Mouse (Mus musculus) liver, adult 2 months (tissue): ENCODE measurements around the gene Snapc4. TPM values are rescaled to one million over a fixed set of nuclear protein-coding genes. Genes with fewer than 3 reads are reported as not detected.

Experiments
- DNase-seq: peaks from one replicate; pipeline ENCODE4 v3.0.0-alpha.2; 2011; ENCODE audit warnings: low read depth, low spot score; ENCODE audit errors: extremely low read depth
- H3K27ac ChIP-seq: fragments of 200-500 bp; replicated peaks from 2 replicates; pipeline ENCODE4 v1.5.1; 2012; ENCODE audit warnings: low read depth, mild to moderate bottlenecking, control low read depth, inconsistent platforms, low read length; ENCODE audit not compliant: insufficient read depth
- H3K27me3 ChIP-seq: fragments of 200-500 bp; 2 replicates; pipeline ENCODE4 v1.6.1; 2012; ENCODE audit warnings: mild to moderate bottlenecking, moderate library complexity, low read length, inconsistent platforms; ENCODE audit not compliant: control insufficient read depth, insufficient read depth
- H3K36me3 ChIP-seq: fragments of 200-500 bp; 2 replicates; pipeline ENCODE4 v1.6.1; 2012; ENCODE audit warnings: low read length, inconsistent platforms; ENCODE audit not compliant: control insufficient read depth, insufficient read depth
- H3K4me1 ChIP-seq: fragments of 200-500 bp; 2 replicates; pipeline ENCODE4 v1.6.1; 2011; ENCODE audit warnings: low read length; ENCODE audit not compliant: control insufficient read depth, insufficient read depth
- H3K4me3 ChIP-seq: fragments of 200-500 bp; 2 replicates; pipeline ENCODE4 v1.5.1; 2011; ENCODE audit warnings: low read depth, mild to moderate bottlenecking, control low read depth, low read length, moderate library complexity; ENCODE audit not compliant: insufficient read depth
- H3K79me2 ChIP-seq: fragments of 200-500 bp; 2 replicates; pipeline ENCODE4 v1.6.1; 2012; ENCODE audit warnings: inconsistent platforms, mild to moderate bottlenecking, low read length, moderate library complexity; ENCODE audit not compliant: control insufficient read depth, insufficient read depth
- H3K9ac ChIP-seq: fragments of 200-500 bp; 2 replicates; pipeline ENCODE4 v1.6.1; 2012; ENCODE audit warnings: low read depth, mild to moderate bottlenecking, control low read depth, inconsistent platforms, low read length
- CTCF ChIP-seq: fragments of 200-500 bp; IDR thresholded peaks from 2 replicates; pipeline ENCODE4 v1.5.1; 2011; ENCODE audit warnings: low read depth, low read length, control low read depth
- POLR2A ChIP-seq: fragments of 200-500 bp; IDR thresholded peaks from 2 replicates; pipeline ENCODE4 v1.6.1; 2011; ENCODE audit warnings: low read length, control low read depth; ENCODE audit not compliant: insufficient read depth; ENCODE audit errors: extremely low read depth
- WGBS: fragments of 180-500 bp; shearing (Covaris S2); methylation state at CpG from one replicate; pipeline ENCODE4 v1.1.7; 2018; 5-methylcytosine and 5-hydroxymethylcytosine counted together
- polyA plus RNA-seq: library from polyadenylated mRNA; depleted of rRNA; stranded (reverse); fragments of >200 nt; gene quantifications from 2 replicates; pipeline ENCODE4 v1.2.3, GENCODE M21; 2012; rRNA removed
- total RNA-seq: library from RNA; depleted of rRNA; stranded (reverse); fragments of >200 nt; gene quantifications from 2 replicates; pipeline ENCODE4 v1.2.3, GENCODE M21; 2014; rRNA removed

Gene Snapc4
- total RNA-seq (6.4 and 7.5 TPM in 2 replicates), polyA plus RNA-seq (9.1 and 14.3 TPM in 2 replicates)

DNA sequence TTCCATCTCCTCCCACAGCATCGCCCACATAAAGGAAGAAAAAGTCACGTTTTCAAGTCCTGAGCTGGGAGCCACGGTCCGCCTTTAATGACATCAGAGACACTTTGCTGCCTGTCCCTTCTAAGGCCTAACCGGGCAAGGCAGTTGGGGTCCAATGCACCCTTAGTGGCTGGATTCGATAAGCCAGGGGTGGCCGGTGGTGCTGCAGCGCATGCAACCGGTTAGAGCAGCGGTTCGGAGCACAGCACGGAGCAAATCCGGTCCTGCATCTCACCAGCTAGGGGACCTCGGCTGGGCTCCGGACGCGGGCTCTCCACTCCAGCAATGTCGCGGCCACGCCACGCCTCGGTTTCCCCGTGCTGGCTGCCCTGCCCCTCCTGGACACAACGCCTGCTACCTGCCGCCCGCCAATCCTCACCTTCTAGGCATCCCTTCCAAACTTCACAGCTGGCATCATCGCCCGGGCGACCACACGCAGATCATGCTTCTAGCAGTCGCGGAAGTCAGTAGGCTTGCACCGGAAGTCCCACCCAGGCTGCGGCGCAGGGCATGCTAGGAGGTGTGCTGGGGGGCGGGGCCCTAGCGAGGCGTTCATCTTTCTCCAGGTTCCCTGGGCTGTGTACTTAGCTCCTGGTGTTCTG, at the start of gene Snapc4:
Gene Snapc4, minus strand, starts transcription at position 523 of the 641 bp plus-strand sequence.
- Histone ChIP-seq H3K4me1 (peaks cover 2% of the 10 kb centered on the region; the same call in 1 of the 2 replicates), H3K27ac (no peak within 1 kb of the TSS), H3K36me3 (peaks cover 18% of the 10 kb centered on the region; the same call in 1 of the 2 replicates), H3K9ac (peak within 1 kb of the TSS; percentile 79), H3K4me3 (peak within 1 kb of the TSS; percentile 72), H3K79me2 (no peaks in the 10 kb centered on the region), H3K27me3 (no peaks in the 10 kb centered on the region)
- WGBS, result under 1% methylated on average over 38 of the region's 38 CpGs
- peak; percentile 68 for DNase-seq
- TF ChIP-seq POLR2A (0 out of 2 replicates have a peak, but pooled peaks have one; percentile 7), CTCF (no peak)

DNA sequence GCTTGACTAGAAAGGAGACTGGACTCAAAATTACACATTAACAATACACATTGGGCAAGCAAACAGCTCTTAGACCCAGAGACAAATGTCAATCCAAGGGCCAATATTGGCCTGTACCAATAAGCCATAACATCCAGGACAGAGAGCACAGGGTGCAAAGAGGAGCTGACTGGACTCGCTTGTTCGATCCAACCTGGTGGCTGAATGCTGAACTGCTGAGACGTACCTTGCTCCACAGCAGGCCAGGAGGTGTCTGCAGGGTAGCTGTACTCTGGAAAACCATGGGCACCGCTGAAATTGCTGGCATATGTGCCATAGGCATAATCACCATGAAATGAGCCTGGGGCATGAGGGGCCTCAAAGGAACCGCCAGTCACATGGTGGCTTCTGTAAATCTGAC, 49.4 kb upstream of the Snapc4 start:
- Histone ChIP-seq H3K36me3 (peaks cover 79% of the 10 kb centered on the region), H3K4me1 (peaks cover 12% of the 10 kb centered on the region), H3K4me3 (no peak overlapping the region), H3K27me3 (no peaks in the 10 kb centered on the region), H3K27ac (no peak overlapping the region), H3K9ac (no peak overlapping the region), H3K79me2 (peaks cover 13% of the 10 kb centered on the region; the same call in 1 of the 2 replicates)
- 46% methylated on average over 5 of the region's 5 CpGs for WGBS
- peak; percentile 89 for DNase-seq
- peak; percentile 63 for TF ChIP-seq CTCF
- no peak for TF ChIP-seq POLR2A

DNA sequence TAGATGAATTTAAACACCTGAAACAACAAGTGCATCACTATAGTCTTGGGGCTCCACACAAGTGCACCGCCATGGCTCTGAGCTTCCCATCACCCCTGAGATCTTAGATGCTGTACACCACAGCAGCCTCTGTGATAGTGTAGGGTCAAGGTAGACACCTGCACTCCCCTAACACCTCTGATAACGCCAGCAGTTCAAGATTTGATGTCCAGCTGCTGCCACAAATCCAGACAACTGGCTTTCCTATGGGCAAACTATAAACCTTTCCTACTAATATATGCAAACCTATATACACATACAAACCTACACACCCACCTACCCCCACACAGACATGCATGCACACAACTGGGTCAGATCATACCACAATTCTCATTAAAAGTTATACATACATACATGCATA, 44.1 kb upstream of the Snapc4 start:
- TF ChIP-seq POLR2A (no peak), CTCF (no peak)
- WGBS, result 98% methylated on average over 2 of the region's 2 CpGs
- no peak overlapping the region for H3K9ac ChIP-seq

GRCm38 (mm10) chr2:26423086-26423485, 42.6 kb upstream of the Snapc4 start:
- WGBS, result 50% methylated on average over 1 of the region's 1 CpGs
- no peaks in the 10 kb centered on the region for H3K27me3 ChIP-seq
- no peak overlapping the region for H3K4me3 ChIP-seq
- TF ChIP-seq CTCF, result no peak
- TF ChIP-seq POLR2A, result no peak
- no peak overlapping the region for H3K9ac ChIP-seq
- H3K36me3 ChIP-seq, result peaks cover 79% of the 10 kb centered on the region
- H3K79me2 ChIP-seq, result peaks cover 3% of the 10 kb centered on the region; the same call in 1 of the 2 replicates
- no peak overlapping the region for H3K27ac ChIP-seq
- H3K4me1 ChIP-seq, result no peaks in the 10 kb centered on the region
- peak; percentile 67 for DNase-seq

More for the DNA sequence above, 44.1 kb upstream of the Snapc4 start:
- DNase-seq, result no peak
- no peak overlapping the region for H3K4me3 ChIP-seq
- H3K27ac ChIP-seq, result no peak overlapping the region
- H3K36me3 ChIP-seq, result peaks cover 81% of the 10 kb centered on the region
- H3K4me1 ChIP-seq, result no peaks in the 10 kb centered on the region
- H3K79me2 ChIP-seq, result peaks cover 3% of the 10 kb centered on the region; the same call in 1 of the 2 replicates
- H3K27me3 ChIP-seq, result no peaks in the 10 kb centered on the region

DNA sequence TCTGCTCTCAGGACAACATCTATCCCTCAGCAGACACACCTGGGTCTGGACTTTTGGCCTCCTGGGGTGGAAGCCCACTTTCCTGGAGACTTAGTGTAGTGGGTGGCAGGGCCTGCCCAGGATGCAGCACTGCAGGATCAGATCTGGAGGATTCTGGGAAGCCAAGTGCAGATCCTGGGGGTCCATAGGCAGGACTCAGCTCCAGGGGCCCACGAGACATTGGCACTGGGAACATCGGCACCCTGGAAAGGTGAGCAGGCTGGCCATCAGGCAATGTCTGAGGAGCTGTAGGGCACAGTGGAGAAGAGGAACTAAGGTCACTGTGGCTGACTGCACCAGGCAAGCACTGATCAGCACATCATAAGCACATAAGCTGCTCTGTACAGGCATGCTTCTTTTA, 41.5 kb upstream of the Snapc4 start:
- H3K4me1 ChIP-seq, result no peaks in the 10 kb centered on the region

GRCm38 (mm10) chr2:26418120-26418519, 37.7 kb upstream of the Snapc4 start:
- DNase-seq, result peak; percentile 40
- 18% methylated on average over 1 of the region's 1 CpGs for WGBS
- Histone ChIP-seq H3K27me3 (no peaks in the 10 kb centered on the region), H3K36me3 (peaks cover 71% of the 10 kb centered on the region), H3K27ac (no peak overlapping the region), H3K9ac (no peak overlapping the region), H3K4me3 (no peak overlapping the region), H3K4me1 (no peaks in the 10 kb centered on the region), H3K79me2 (no peaks in the 10 kb centered on the region)
- TF ChIP-seq POLR2A, result no peak
- no peak for TF ChIP-seq CTCF

More for the DNA sequence above, 41.5 kb upstream of the Snapc4 start:
- Histone ChIP-seq H3K27me3 (no peaks in the 10 kb centered on the region), H3K9ac (no peak overlapping the region), H3K27ac (no peak overlapping the region), H3K4me3 (no peak overlapping the region), H3K36me3 (peaks cover 82% of the 10 kb centered on the region), H3K79me2 (peaks cover 3% of the 10 kb centered on the region; the same call in 1 of the 2 replicates)
- DNase-seq, result no peak
- WGBS, result 95% methylated on average over 2 of the region's 2 CpGs
- no peak for TF ChIP-seq POLR2A
- no peak for TF ChIP-seq CTCF
